Mouse (Mus musculus) liver, adult 2 months (tissue): ENCODE measurements at regions not wholly inside any gene's neighbourhood (a gene's known extent, or its start where the extent isn't known, plus 50 kb on each side); places are given as distances from the start of the nearest gene placed in this dataset.

Source experiments
- DNase-seq: peaks from one replicate; pipeline ENCODE4 v3.0.0-alpha.2; 2011; ENCODE audit warnings: low read depth, low spot score; ENCODE audit errors: extremely low read depth
- H3K27ac ChIP-seq: fragments of 200-500 bp; replicated peaks from 2 replicates; pipeline ENCODE4 v1.5.1; 2012; ENCODE audit warnings: low read depth, mild to moderate bottlenecking, control low read depth, inconsistent platforms, low read length; ENCODE audit not compliant: insufficient read depth
- H3K27me3 ChIP-seq: fragments of 200-500 bp; 2 replicates; pipeline ENCODE4 v1.6.1; 2012; ENCODE audit warnings: mild to moderate bottlenecking, moderate library complexity, low read length, inconsistent platforms; ENCODE audit not compliant: control insufficient read depth, insufficient read depth
- H3K36me3 ChIP-seq: fragments of 200-500 bp; 2 replicates; pipeline ENCODE4 v1.6.1; 2012; ENCODE audit warnings: low read length, inconsistent platforms; ENCODE audit not compliant: control insufficient read depth, insufficient read depth
- H3K4me1 ChIP-seq: fragments of 200-500 bp; 2 replicates; pipeline ENCODE4 v1.6.1; 2011; ENCODE audit warnings: low read length; ENCODE audit not compliant: control insufficient read depth, insufficient read depth
- H3K4me3 ChIP-seq: fragments of 200-500 bp; 2 replicates; pipeline ENCODE4 v1.5.1; 2011; ENCODE audit warnings: low read depth, mild to moderate bottlenecking, control low read depth, low read length, moderate library complexity; ENCODE audit not compliant: insufficient read depth
- H3K79me2 ChIP-seq: fragments of 200-500 bp; 2 replicates; pipeline ENCODE4 v1.6.1; 2012; ENCODE audit warnings: inconsistent platforms, mild to moderate bottlenecking, low read length, moderate library complexity; ENCODE audit not compliant: control insufficient read depth, insufficient read depth
- H3K9ac ChIP-seq: fragments of 200-500 bp; 2 replicates; pipeline ENCODE4 v1.6.1; 2012; ENCODE audit warnings: low read depth, mild to moderate bottlenecking, control low read depth, inconsistent platforms, low read length
- CTCF ChIP-seq: fragments of 200-500 bp; IDR thresholded peaks from 2 replicates; pipeline ENCODE4 v1.5.1; 2011; ENCODE audit warnings: low read depth, low read length, control low read depth
- POLR2A ChIP-seq: fragments of 200-500 bp; IDR thresholded peaks from 2 replicates; pipeline ENCODE4 v1.6.1; 2011; ENCODE audit warnings: low read length, control low read depth; ENCODE audit not compliant: insufficient read depth; ENCODE audit errors: extremely low read depth
- WGBS: fragments of 180-500 bp; shearing (Covaris S2); methylation state at CpG from one replicate; pipeline ENCODE4 v1.1.7; 2018; 5-methylcytosine and 5-hydroxymethylcytosine counted together

GRCm38 (mm10) chr17:93460409-93460808 lies 261.6 kb downstream of the Adcyap1 start:
- TF ChIP-seq POLR2A (no peak), CTCF (no peak)
- Histone ChIP-seq H3K27me3 (no peaks in the 10 kb centered on the region), H3K79me2 (no peaks in the 10 kb centered on the region), H3K4me3 (no peak overlapping the region), H3K36me3 (no peaks in the 10 kb centered on the region), H3K27ac (no peak overlapping the region), H3K9ac (no peak overlapping the region), H3K4me1 (no peaks in the 10 kb centered on the region)
- WGBS, result 66% methylated on average over 2 of the region's 2 CpGs
- no peak for DNase-seq

- TF ChIP-seq CTCF (no peak), POLR2A (no peak)
Measured at GRCm38 (mm10) chr17:93463621-93464211, 264.9 kb downstream of the Adcyap1 start.

GRCm38 (mm10) chr17:93482378-93482777 lies 283.6 kb downstream of the Adcyap1 start:
- Histone ChIP-seq H3K4me3 (no peak overlapping the region), H3K4me1 (no peaks in the 10 kb centered on the region), H3K36me3 (no peaks in the 10 kb centered on the region), H3K9ac (no peak overlapping the region), H3K79me2 (no peaks in the 10 kb centered on the region), H3K27me3 (no peaks in the 10 kb centered on the region), H3K27ac (no peak overlapping the region)
- DNase-seq, result no peak
- no peak for TF ChIP-seq POLR2A
- no peak for TF ChIP-seq CTCF

More at GRCm38 (mm10) chr17:93463621-93464211, 264.9 kb downstream of the Adcyap1 start:
- Histone ChIP-seq H3K36me3 (no peaks in the 10 kb centered on the region), H3K4me3 (no peak overlapping the region), H3K27me3 (no peaks in the 10 kb centered on the region), H3K4me1 (no peaks in the 10 kb centered on the region), H3K9ac (no peak overlapping the region), H3K79me2 (no peaks in the 10 kb centered on the region), H3K27ac (no peak overlapping the region)
- no peak for DNase-seq
- WGBS, result 81% methylated on average over 3 of the region's 3 CpGs

GRCm38 (mm10) chr17:93484540-93484939 lies 285.7 kb downstream of the Adcyap1 start:
- WGBS, result 31% methylated on average over 1 of the region's 1 CpGs

GRCm38 (mm10) chr17:93486442-93486841 lies 287.6 kb downstream of the Adcyap1 start:
- Histone ChIP-seq H3K79me2 (no peaks in the 10 kb centered on the region), H3K4me1 (no peaks in the 10 kb centered on the region), H3K4me3 (no peak overlapping the region), H3K9ac (no peak overlapping the region), H3K27ac (no peak overlapping the region), H3K36me3 (no peaks in the 10 kb centered on the region), H3K27me3 (no peaks in the 10 kb centered on the region)
- TF ChIP-seq POLR2A (no peak), CTCF (no peak)
- no peak for DNase-seq

More at GRCm38 (mm10) chr17:93484540-93484939, 285.7 kb downstream of the Adcyap1 start:
- no peaks in the 10 kb centered on the region for H3K27me3 ChIP-seq
- H3K79me2 ChIP-seq, result no peaks in the 10 kb centered on the region
- H3K9ac ChIP-seq, result no peak overlapping the region
- no peak for DNase-seq
- no peaks in the 10 kb centered on the region for H3K4me1 ChIP-seq
- no peak overlapping the region for H3K4me3 ChIP-seq
- no peaks in the 10 kb centered on the region for H3K36me3 ChIP-seq
- TF ChIP-seq POLR2A, result no peak
- TF ChIP-seq CTCF, result no peak
- H3K27ac ChIP-seq, result no peak overlapping the region

- H3K4me1 ChIP-seq, result no peaks in the 10 kb centered on the region
- H3K27ac ChIP-seq, result no peak overlapping the region
- no peaks in the 10 kb centered on the region for H3K27me3 ChIP-seq
- H3K79me2 ChIP-seq, result no peaks in the 10 kb centered on the region
- WGBS, result 57% methylated on average over 4 of the region's 4 CpGs
- no peak for DNase-seq
- no peak for TF ChIP-seq CTCF
- TF ChIP-seq POLR2A, result no peak
- no peak overlapping the region for H3K4me3 ChIP-seq
- H3K9ac ChIP-seq, result no peak overlapping the region
- H3K36me3 ChIP-seq, result no peaks in the 10 kb centered on the region
Measured at GRCm38 (mm10) chr17:93489988-93490732, 291.3 kb downstream of the Adcyap1 start.
